Mouse (Mus musculus): ENCODE results near the gene Svbp. TPM values are rescaled to one million over a fixed set of nuclear protein-coding genes. Genes with fewer than 3 reads are reported as not detected.
A peak's percentile ranks its signal among the peaks of the same experiment; 100 is the strongest.

Gene Svbp
- polyA plus RNA-seq, 1 experiment from 2014 or later, result 143 TPM

GRCm38 (mm10) chr4:119244468-119245240 is 49.5 kb downstream of the Svbp start:
- Histone ChIP-seq H3K27ac (ENCODE audit: low read depth, low read length) (no peak overlapping the region), H3K36me3 (ENCODE audit: control insufficient read depth, insufficient read depth, low read length) (peaks cover 5% of the 10 kb centered on the region; the same call in 1 of the 2 replicates), H3K4me2 (no peak overlapping the region), H3K9ac (ENCODE audit: low read depth, low read length) (no peak overlapping the region), H3K9me3 (replicated peaks; ENCODE audit: control insufficient read depth, low read length) (no peaks in the 10 kb centered on the region), H3K4me1 (ENCODE audit: control insufficient read depth, insufficient read depth, low read length) (peaks cover 5% of the 10 kb centered on the region; the same call in 1 of the 2 replicates), H3K27me3 (ENCODE audit: control insufficient read depth, insufficient read depth, low read length) (no peaks in the 10 kb centered on the region), H3K4me3 (ENCODE audit: low read depth, low read length) (no peak overlapping the region)
- 68% methylated on average over 22 of the region's 22 CpGs for WGBS (ENCODE audit: insufficient replicate concordance)
- no peak for ATAC-seq (replicated peaks; ENCODE audit: insufficient number of reproducible peaks, low FRiP score, low TSS enrichment)

- no peak overlapping the region for H3K9ac ChIP-seq (ENCODE audit: low read depth, low read length)
- ATAC-seq (replicated peaks; ENCODE audit: insufficient number of reproducible peaks, low FRiP score, low TSS enrichment), result no peak
- no peak overlapping the region for H3K27ac ChIP-seq (ENCODE audit: low read depth, low read length)
- H3K4me2 ChIP-seq, result no peak overlapping the region
- peaks cover 5% of the 10 kb centered on the region; the same call in 1 of the 2 replicates for H3K4me1 ChIP-seq (ENCODE audit: control insufficient read depth, insufficient read depth, low read length)
- H3K4me3 ChIP-seq (ENCODE audit: low read depth, low read length), result no peak overlapping the region
- peaks cover 3% of the 10 kb centered on the region; the same call in 1 of the 2 replicates for H3K36me3 ChIP-seq (ENCODE audit: control insufficient read depth, insufficient read depth, low read length)
- no peaks in the 10 kb centered on the region for H3K9me3 ChIP-seq (replicated peaks; ENCODE audit: control insufficient read depth, low read length)
- 50% methylated on average over 7 of the region's 7 CpGs for WGBS (ENCODE audit: insufficient replicate concordance)
- no peaks in the 10 kb centered on the region for H3K27me3 ChIP-seq (ENCODE audit: control insufficient read depth, insufficient read depth, low read length)
These were observed 50.5 kb downstream of the Svbp start for GRCm38 (mm10) chr4:119245556-119245955.

GRCm38 (mm10) chr4:119245961-119246360 is 50.9 kb downstream of the Svbp start:
- Histone ChIP-seq H3K4me1 (ENCODE audit: control insufficient read depth, insufficient read depth, low read length) (peaks cover 5% of the 10 kb centered on the region; the same call in 1 of the 2 replicates), H3K9me3 (replicated peaks; ENCODE audit: control insufficient read depth, low read length) (no peaks in the 10 kb centered on the region), H3K27ac (ENCODE audit: low read depth, low read length) (no peak overlapping the region), H3K4me2 (no peak overlapping the region), H3K9ac (ENCODE audit: low read depth, low read length) (no peak overlapping the region), H3K36me3 (ENCODE audit: control insufficient read depth, insufficient read depth, low read length) (no peaks in the 10 kb centered on the region; the same call in 1 of the 2 replicates), H3K27me3 (ENCODE audit: control insufficient read depth, insufficient read depth, low read length) (no peaks in the 10 kb centered on the region), H3K4me3 (ENCODE audit: low read depth, low read length) (no peak overlapping the region)
- no peak for ATAC-seq (replicated peaks; ENCODE audit: insufficient number of reproducible peaks, low FRiP score, low TSS enrichment)
- 89% methylated on average over 9 of the region's 9 CpGs for WGBS (ENCODE audit: insufficient replicate concordance)

- Histone ChIP-seq H3K36me3 (ENCODE audit: control insufficient read depth, insufficient read depth, low read length) (no peaks in the 10 kb centered on the region; the same call in 1 of the 2 replicates), H3K27me3 (ENCODE audit: control insufficient read depth, insufficient read depth, low read length) (no peaks in the 10 kb centered on the region), H3K9ac (ENCODE audit: low read depth, low read length) (no peak overlapping the region), H3K4me2 (no peak overlapping the region), H3K27ac (ENCODE audit: low read depth, low read length) (no peak overlapping the region), H3K4me1 (ENCODE audit: control insufficient read depth, insufficient read depth, low read length) (peaks cover 3% of the 10 kb centered on the region; the same call in 1 of the 2 replicates), H3K4me3 (ENCODE audit: low read depth, low read length) (no peak overlapping the region), H3K9me3 (replicated peaks; ENCODE audit: control insufficient read depth, low read length) (no peaks in the 10 kb centered on the region)
- ATAC-seq (replicated peaks; ENCODE audit: insufficient number of reproducible peaks, low FRiP score, low TSS enrichment), result no peak
- 75% methylated on average over 14 of the region's 14 CpGs for WGBS (ENCODE audit: insufficient replicate concordance)
These were observed 51.7 kb downstream of the Svbp start for GRCm38 (mm10) chr4:119246688-119247225.

GRCm38 (mm10) chr4:119247462-119248235 is 52.5 kb downstream of the Svbp start:
- no peak overlapping the region for H3K9ac ChIP-seq (ENCODE audit: low read depth, low read length)
- no peak overlapping the region for H3K4me3 ChIP-seq (ENCODE audit: low read depth, low read length)
- no peak overlapping the region for H3K4me2 ChIP-seq
- H3K36me3 ChIP-seq (ENCODE audit: control insufficient read depth, insufficient read depth, low read length), result no peaks in the 10 kb centered on the region; the same call in 1 of the 2 replicates
- H3K27ac ChIP-seq (ENCODE audit: low read depth, low read length), result no peak overlapping the region
- H3K27me3 ChIP-seq (ENCODE audit: control insufficient read depth, insufficient read depth, low read length), result no peaks in the 10 kb centered on the region
- no peaks in the 10 kb centered on the region for H3K4me1 ChIP-seq (ENCODE audit: control insufficient read depth, insufficient read depth, low read length)
- peak; percentile 41; the same call in 1 of the 2 replicates for ATAC-seq (replicated peaks; ENCODE audit: insufficient number of reproducible peaks, low FRiP score, low TSS enrichment)
- 39% methylated on average over 13 of the region's 13 CpGs for WGBS (ENCODE audit: insufficient replicate concordance)
- H3K9me3 ChIP-seq (replicated peaks; ENCODE audit: control insufficient read depth, low read length), result no peaks in the 10 kb centered on the region

- H3K9ac ChIP-seq (ENCODE audit: low read depth, low read length), result no peak overlapping the region
- no peaks in the 10 kb centered on the region; the same call in 1 of the 2 replicates for H3K36me3 ChIP-seq (ENCODE audit: control insufficient read depth, insufficient read depth, low read length)
- ATAC-seq (replicated peaks; ENCODE audit: insufficient number of reproducible peaks, low FRiP score, low TSS enrichment), result no peak
- no peaks in the 10 kb centered on the region for H3K9me3 ChIP-seq (replicated peaks; ENCODE audit: control insufficient read depth, low read length)
- H3K4me1 ChIP-seq (ENCODE audit: control insufficient read depth, insufficient read depth, low read length), result no peaks in the 10 kb centered on the region
- no peak overlapping the region for H3K4me2 ChIP-seq
- H3K4me3 ChIP-seq (ENCODE audit: low read depth, low read length), result no peak overlapping the region
- H3K27ac ChIP-seq (ENCODE audit: low read depth, low read length), result no peak overlapping the region
- 77% methylated on average over 11 of the region's 11 CpGs for WGBS (ENCODE audit: insufficient replicate concordance)
- no peaks in the 10 kb centered on the region for H3K27me3 ChIP-seq (ENCODE audit: control insufficient read depth, insufficient read depth, low read length)
These were observed 53.4 kb downstream of the Svbp start for GRCm38 (mm10) chr4:119248407-119248965.

Other genes starting within 250 kb of the Svbp start
- gene Lao1, start 233.7 kb upstream of the Svbp start, polyA plus RNA-seq (2014; fragmentation: Nextera tagmentation; extraction: Ambion mirVana), result not detected in 2 replicates
- 426 and 446 TPM in 2 replicates for gene Slc2a1, start 86.6 kb upstream of the Svbp start, polyA plus RNA-seq (2014; fragmentation: Nextera tagmentation; extraction: Ambion mirVana)
- gene Zfp691, start 21.1 kb upstream of the Svbp start, polyA plus RNA-seq (2014; fragmentation: Nextera tagmentation; extraction: Ambion mirVana), result 10.9 and 13.7 TPM in 2 replicates
- gene Ermap, start 5.3 kb upstream of the Svbp start, polyA plus RNA-seq (2014; fragmentation: Nextera tagmentation; extraction: Ambion mirVana), result 34.7 and 58.1 TPM in 2 replicates
- gene Tmem269, start 22.9 kb downstream of the Svbp start, polyA plus RNA-seq (2014; fragmentation: Nextera tagmentation; extraction: Ambion mirVana), result not detected in 2 replicates
- gene AU022252, start 37.4 kb downstream of the Svbp start, polyA plus RNA-seq (2014; fragmentation: Nextera tagmentation; extraction: Ambion mirVana), result 33.2 and 34.7 TPM in 2 replicates
- 32.1 and 33.9 TPM in 2 replicates for gene P3h1, start 37.6 kb downstream of the Svbp start, polyA plus RNA-seq (2014; fragmentation: Nextera tagmentation; extraction: Ambion mirVana)
- gene Cldn19, start 60.1 kb downstream of the Svbp start, polyA plus RNA-seq (2014; fragmentation: Nextera tagmentation; extraction: Ambion mirVana), result not detected in 2 replicates
- 769 and 780 TPM in 2 replicates for gene Ybx1, start 99.3 kb downstream of the Svbp start, polyA plus RNA-seq (2014; fragmentation: Nextera tagmentation; extraction: Ambion mirVana)
- 69.3 and 70.9 TPM in 2 replicates for gene Ppih, start 125.2 kb downstream of the Svbp start, polyA plus RNA-seq (2014; fragmentation: Nextera tagmentation; extraction: Ambion mirVana)
- gene Ccdc30, start 220.2 kb downstream of the Svbp start, polyA plus RNA-seq (2014; fragmentation: Nextera tagmentation; extraction: Ambion mirVana), result 3.9 and 4.0 TPM in 2 replicates
- gene Ppcs, start 227.1 kb downstream of the Svbp start, polyA plus RNA-seq (2014; fragmentation: Nextera tagmentation; extraction: Ambion mirVana), result 26.6 and 27.1 TPM in 2 replicates
- gene Zmynd12, start 227.5 kb downstream of the Svbp start, polyA plus RNA-seq (2014; fragmentation: Nextera tagmentation; extraction: Ambion mirVana), result not detected in 2 replicates